ENCODE assay signal across 24 mouse cellular contexts in genomic region chr12:16822181-16822734, GRCm38 (mm10). TPM values are rescaled to one million over a fixed set of nuclear protein-coding genes. Genes with fewer than 3 reads are reported as not detected.
DNase-seq lines count a peak whose midpoint lies in the region; ATAC-seq lines count a peak whose summit lies in the region.
"Had no signal": no experiment of that assay in that cellular context is flagged by ENCODE, and none has a peak within 500 bp of the region (broad histone marks: within the 10 kb centered on the region; RNA-seq: fewer than 3 reads in every experiment).

No protein-coding gene starts in this region.

- H3K4me2 ChIP-seq in hindbrain, embryonic 12.5 days (replicated peaks): no peak overlapping the region
- no peak overlapping the region for H3K4me2 ChIP-seq in hindbrain, embryonic 14.5 days (replicated peaks)
- H3K4me2 ChIP-seq in midbrain, embryonic 13.5 days (replicated peaks): no peak overlapping the region
- H3K4me2 ChIP-seq in midbrain, embryonic 14.5 days (ENCODE audit: low read length): no peak overlapping the region
- no peak overlapping the region for H3K4me2 ChIP-seq in intestine, embryonic 15.5 days (replicated peaks)
- H3K4me2 ChIP-seq: forebrain, embryonic 13.5 days; heart, embryonic 12.5 days; heart, embryonic 15.5 days; hindbrain, embryonic 15.5 days had no signal

- H3K27me3 ChIP-seq in hindbrain, embryonic 12.5 days: no peaks in the 10 kb centered on the region
- no peaks in the 10 kb centered on the region for H3K27me3 ChIP-seq in hindbrain, embryonic 14.5 days (ENCODE audit: control insufficient read depth, insufficient read depth, low read length)
- H3K27me3 ChIP-seq in midbrain, embryonic 13.5 days: no peaks in the 10 kb centered on the region
- no peaks in the 10 kb centered on the region for H3K27me3 ChIP-seq in midbrain, embryonic 14.5 days (ENCODE audit: control insufficient read depth, insufficient read depth, low read length)
- no peaks in the 10 kb centered on the region for H3K27me3 ChIP-seq in intestine, embryonic 15.5 days (replicated peaks)
- H3K27me3 ChIP-seq: forebrain, embryonic 13.5 days; heart, embryonic 12.5 days; heart, embryonic 15.5 days; hindbrain, embryonic 15.5 days had no signal

- H3K4me3 ChIP-seq in hindbrain, embryonic 12.5 days: no peak overlapping the region
- H3K4me3 ChIP-seq in hindbrain, embryonic 14.5 days (replicated peaks; ENCODE audit: low read length): no peak overlapping the region
- no peak overlapping the region for H3K4me3 ChIP-seq in midbrain, embryonic 13.5 days (replicated peaks)
- H3K4me3 ChIP-seq in midbrain, embryonic 14.5 days (replicated peaks; ENCODE audit: low read depth, low read length): no peak overlapping the region
- no peak overlapping the region for H3K4me3 ChIP-seq in intestine, embryonic 15.5 days (replicated peaks)
- H3K4me3 ChIP-seq: forebrain, embryonic 10.5 days; forebrain, embryonic 13.5 days; heart, embryonic 12.5 days; heart, embryonic 15.5 days; hindbrain, embryonic 10.5 days; hindbrain, embryonic 15.5 days had no signal

- 93% methylated on average over 10 of the region's 10 CpGs for WGBS in hindbrain, embryonic 12.5 days
- WGBS in hindbrain, embryonic 14.5 days: 96% methylated on average over 10 of the region's 10 CpGs
- WGBS in midbrain, embryonic 13.5 days: 95% methylated on average over 10 of the region's 10 CpGs
- 93% methylated on average over 10 of the region's 10 CpGs for WGBS in midbrain, embryonic 14.5 days
- WGBS in intestine, embryonic 15.5 days: 95% methylated on average over 10 of the region's 10 CpGs

- H3K36me3 ChIP-seq in hindbrain, embryonic 12.5 days: peaks cover 67% of the 10 kb centered on the region
- peaks cover 85% of the 10 kb centered on the region for H3K36me3 ChIP-seq in hindbrain, embryonic 14.5 days (replicated peaks; ENCODE audit: control insufficient read depth, insufficient read depth)
- H3K36me3 ChIP-seq in midbrain, embryonic 13.5 days: peaks cover 77% of the 10 kb centered on the region
- H3K36me3 ChIP-seq in midbrain, embryonic 14.5 days (ENCODE audit: control insufficient read depth, insufficient read depth, low read length): peaks cover 79% of the 10 kb centered on the region
- H3K36me3 ChIP-seq in intestine, embryonic 15.5 days: peaks cover 43% of the 10 kb centered on the region

- no peak for DNase-seq in hindbrain, embryonic 14.5 days (ENCODE audit: low spot score)
- no peak for DNase-seq in midbrain, embryonic 14.5 days
- DNase-seq in adrenal gland, postnatal 10 days: peak; percentile 56
- peak; percentile 65 to 69 for DNase-seq in adrenal gland, postnatal 36 days
- DNase-seq in testis, postnatal 10 days (ENCODE audit: low spot score): no peak
- DNase-seq: cerebellum, adult 18-20 months; cerebellum, adult 9-10 months; cerebellum, postnatal 14 days; gastrocnemius, postnatal 10 days; gastrocnemius, postnatal 36 days; heart, postnatal 10 days; heart, postnatal 36 days had no signal

- peaks cover 15% of the 10 kb centered on the region for H3K4me1 ChIP-seq in hindbrain, embryonic 12.5 days
- peaks cover 6% of the 10 kb centered on the region for H3K4me1 ChIP-seq in hindbrain, embryonic 14.5 days (replicated peaks; ENCODE audit: control insufficient read depth, insufficient read depth, low read length)
- H3K4me1 ChIP-seq in midbrain, embryonic 13.5 days (replicated peaks): peaks cover 23% of the 10 kb centered on the region
- 0 out of 2 replicates have a peak, but pooled peaks cover 5% of the 10 kb centered on the region for H3K4me1 ChIP-seq in midbrain, embryonic 14.5 days (ENCODE audit: control insufficient read depth, insufficient read depth, low read length)
- H3K4me1 ChIP-seq in intestine, embryonic 15.5 days (replicated peaks): no peaks in the 10 kb centered on the region
- H3K4me1 ChIP-seq: heart, embryonic 12.5 days; heart, embryonic 15.5 days had no signal

- H3K9me3 ChIP-seq in hindbrain, embryonic 12.5 days (replicated peaks): no peaks in the 10 kb centered on the region
- no peaks in the 10 kb centered on the region for H3K9me3 ChIP-seq in hindbrain, embryonic 14.5 days (ENCODE audit: control insufficient read depth, low read length)
- no peaks in the 10 kb centered on the region for H3K9me3 ChIP-seq in midbrain, embryonic 13.5 days
- H3K9me3 ChIP-seq in midbrain, embryonic 14.5 days (ENCODE audit: control insufficient read depth, low read length): no peaks in the 10 kb centered on the region
- no peaks in the 10 kb centered on the region for H3K9me3 ChIP-seq in intestine, embryonic 15.5 days
- H3K9me3 ChIP-seq: forebrain, embryonic 10.5 days; forebrain, embryonic 13.5 days; heart, embryonic 12.5 days; heart, embryonic 15.5 days; hindbrain, embryonic 10.5 days; hindbrain, embryonic 15.5 days had no signal

- no peak for ATAC-seq in hindbrain, embryonic 12.5 days (ENCODE audit: low FRiP score)
- ATAC-seq in hindbrain, embryonic 14.5 days (ENCODE audit: low FRiP score): no peak
- ATAC-seq in midbrain, embryonic 13.5 days: no peak
- no peak for ATAC-seq in midbrain, embryonic 14.5 days (ENCODE audit: low FRiP score, low TSS enrichment)
- ATAC-seq in intestine, embryonic 15.5 days: no peak
- ATAC-seq: CD4-positive, CD25-positive, alpha-beta regulatory T cell, adult 4 months; forebrain, embryonic 13.5 days; forebrain, embryonic 16.5 days had no signal

- H3K27ac ChIP-seq in hindbrain, embryonic 12.5 days: no peak overlapping the region
- H3K27ac ChIP-seq in hindbrain, embryonic 14.5 days: no peak overlapping the region
- peak overlapping the region; percentile 19; the same call in 1 of the 2 replicates for H3K27ac ChIP-seq in midbrain, embryonic 13.5 days
- H3K27ac ChIP-seq in midbrain, embryonic 14.5 days (replicated peaks; ENCODE audit: low read depth, low read length): no peak overlapping the region
- H3K27ac ChIP-seq in intestine, embryonic 15.5 days: no peak overlapping the region
- H3K27ac ChIP-seq: forebrain, embryonic 10.5 days; forebrain, embryonic 13.5 days; heart, embryonic 15.5 days; hindbrain, embryonic 10.5 days; hindbrain, embryonic 15.5 days had no signal

- 0 out of 2 replicates have a peak overlapping the region, but pooled peaks have one; percentile 1 for H3K9ac ChIP-seq in hindbrain, embryonic 12.5 days
- H3K9ac ChIP-seq in hindbrain, embryonic 14.5 days: no peak overlapping the region
- H3K9ac ChIP-seq in midbrain, embryonic 13.5 days (replicated peaks): no peak overlapping the region
- H3K9ac ChIP-seq in midbrain, embryonic 14.5 days (replicated peaks; ENCODE audit: low read length): no peak overlapping the region
- no peak overlapping the region for H3K9ac ChIP-seq in intestine, embryonic 15.5 days
- H3K9ac ChIP-seq: forebrain, embryonic 13.5 days; heart, embryonic 12.5 days; heart, embryonic 15.5 days; hindbrain, embryonic 15.5 days had no signal

RNA-seq across cellular contexts. Expression of gene E2f6, which starts 11.5 kb away (rescaled TPM):
- polyA plus RNA-seq in hindbrain, embryonic 12.5 days (2016; fragmentation: Nextera tagmentation; extraction: Ambion mirVana): 65.9 and 75.6 TPM in 2 replicates
- 32.5 and 36.2 TPM in 2 replicates for polyA plus RNA-seq in hindbrain, embryonic 14.5 days (2014; fragmentation: Nextera tagmentation; extraction: Ambion mirVana)
- 46.7 and 49.5 TPM in 2 replicates for polyA plus RNA-seq in midbrain, embryonic 13.5 days (2015; fragmentation: Nextera tagmentation; extraction: Ambion mirVana)
- polyA plus RNA-seq in midbrain, embryonic 14.5 days (2014; fragmentation: Nextera tagmentation; extraction: Ambion mirVana): 33.4 and 36.9 TPM in 2 replicates
- total RNA-seq in adrenal gland, postnatal 10 days (2021): 10 to 100 TPM; 27.5 to 43.8 TPM
- total RNA-seq in adrenal gland, postnatal 36 days (2021): 10 to 100 TPM; 33.8 to 39.0 TPM
- 37.6 and 39.6 TPM in 2 replicates for polyA plus RNA-seq in intestine, embryonic 15.5 days (2015; fragmentation: Nextera tagmentation; extraction: Ambion mirVana)

RNA-seq across cellular contexts. Expression of gene Greb1, which starts 21.6 kb away (rescaled TPM):
- 4.5 and 6.5 TPM in 2 replicates for polyA plus RNA-seq in hindbrain, embryonic 12.5 days (2016; fragmentation: Nextera tagmentation; extraction: Ambion mirVana)
- 0.88 and 1.4 TPM in 2 replicates for polyA plus RNA-seq in hindbrain, embryonic 14.5 days (2014; fragmentation: Nextera tagmentation; extraction: Ambion mirVana)
- 2.7 and 3.1 TPM in 2 replicates for polyA plus RNA-seq in midbrain, embryonic 13.5 days (2015; fragmentation: Nextera tagmentation; extraction: Ambion mirVana)
- 1.6 and 2.5 TPM in 2 replicates for polyA plus RNA-seq in midbrain, embryonic 14.5 days (2014; fragmentation: Nextera tagmentation; extraction: Ambion mirVana)
- total RNA-seq in adrenal gland, postnatal 10 days (2021): 10 to 100 TPM; 19.3 to 37.1 TPM
- 10 to 100 TPM; 29.2 to 77.1 TPM for total RNA-seq in adrenal gland, postnatal 36 days (2021)
- 5.1 and 5.7 TPM in 2 replicates for polyA plus RNA-seq in intestine, embryonic 15.5 days (2015; fragmentation: Nextera tagmentation; extraction: Ambion mirVana)
- total RNA-seq: MEL had no signal

Comparison
In these comparisons a context has a peak if more than half of its experiments do, and no peak if none do; other contexts are left out.
1. DNase-seq: peak in adrenal gland, postnatal 10 days (single experiment) and adrenal gland, postnatal 36 days (2 of 2); none in hindbrain, embryonic 14.5 days (single experiment), midbrain, embryonic 14.5 days (single experiment) and testis, postnatal 10 days (single experiment).